Mouse (Mus musculus) olfactory bulb, adult 2 months (tissue): ENCODE results near the gene Camkmt.

Experiments used
- CTCF ChIP-seq: fragments of 200-500 bp; IDR thresholded peaks from 2 replicates; pipeline ENCODE4 v1.5.1; 2012; ENCODE audit warnings: low read depth, mild to moderate bottlenecking, low read length, moderate library complexity; ENCODE audit not compliant: insufficient read depth
- POLR2A ChIP-seq: fragments of 200-500 bp; IDR thresholded peaks from 2 replicates; pipeline ENCODE4 v1.6.1; 2012; ENCODE audit warnings: mild to moderate bottlenecking, low read depth, low read length, moderate library complexity; ENCODE audit not compliant: insufficient read depth

DNA sequence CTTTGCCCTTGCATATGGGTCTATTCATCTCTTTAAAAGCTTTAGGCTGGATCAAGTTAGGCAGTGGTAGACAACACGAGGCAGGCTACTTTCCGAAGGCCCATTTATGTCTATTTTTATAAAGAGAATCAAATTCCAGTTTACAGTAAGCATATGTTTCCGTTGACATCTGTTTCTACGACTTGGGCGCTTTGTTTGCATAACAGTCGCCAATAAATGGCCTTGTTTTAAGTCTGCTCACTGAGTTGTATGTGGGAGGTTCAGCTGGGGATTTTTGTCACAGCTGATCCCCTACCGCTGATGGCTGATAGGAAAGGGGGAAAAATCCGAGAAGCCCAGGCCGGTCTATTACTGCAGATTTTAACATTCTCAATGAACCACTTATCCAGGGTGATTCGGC is 285.2 kb downstream of the Camkmt start:
- TF ChIP-seq CTCF (no peak), POLR2A (no peak)
